Mouse (Mus musculus): Measurements from ENCODE around the gene 0610030E20Rik. TPM values are rescaled to one million over a fixed set of nuclear protein-coding genes. Genes with fewer than 3 reads are reported as not detected.

Gene 0610030E20Rik
- polyA plus RNA-seq, 1 experiment from 2014 or later, result 17.1 TPM

- H3K36me3 ChIP-seq (ENCODE audit: control insufficient read depth, insufficient read depth, low read length), result peaks cover 47% of the 10 kb centered on the region
- WGBS, result 69% methylated on average over 5 of the region's 5 CpGs
- H3K9ac ChIP-seq (ENCODE audit: low read depth, low read length), result no peak overlapping the region
- H3K27me3 ChIP-seq (replicated peaks; ENCODE audit: control insufficient read depth, insufficient read depth, low read length), result no peaks in the 10 kb centered on the region
- no peaks in the 10 kb centered on the region for H3K4me1 ChIP-seq (replicated peaks; ENCODE audit: control insufficient read depth, insufficient read depth, low read length)
- no peak overlapping the region for H3K4me3 ChIP-seq (ENCODE audit: low read depth, low read length)
- H3K4me2 ChIP-seq, result 0 out of 2 replicates have a peak overlapping the region, but pooled peaks have one; percentile 11
- H3K27ac ChIP-seq (ENCODE audit: low read depth, low read length), result peak overlapping the region; percentile 57; the same call in 1 of the 2 replicates
- DNase-seq (ENCODE audit: low spot score) (no peak), ATAC-seq (replicated peaks; ENCODE audit: low FRiP score) (peak; percentile 19; the same call in 1 of the 2 replicates)
- no peaks in the 10 kb centered on the region for H3K9me3 ChIP-seq (ENCODE audit: control insufficient read depth, low read length)
Measured at GRCm38 (mm10) chr6:72318440-72318839, 28.7 kb upstream of the 0610030E20Rik start.

DNA sequence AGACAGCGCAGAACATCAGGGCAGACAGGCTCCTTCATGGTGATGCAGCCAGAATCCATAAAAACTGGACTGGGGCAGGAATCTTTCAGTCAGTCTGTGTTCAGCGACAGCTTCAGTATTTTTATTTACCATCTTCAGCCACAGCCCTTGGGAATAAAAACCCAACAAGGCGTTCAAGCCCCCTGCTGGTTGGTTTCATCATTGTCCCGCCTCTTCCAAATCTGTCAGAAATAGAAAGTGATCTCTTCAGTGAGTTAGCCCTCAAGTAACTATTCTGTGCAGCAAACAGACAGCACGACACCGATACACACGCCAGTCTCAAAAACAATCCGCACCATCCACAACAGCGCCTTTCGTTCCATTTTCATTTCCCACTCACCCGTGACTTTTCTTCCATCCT, 28.1 kb upstream of the 0610030E20Rik start:
- 0 out of 2 replicates have a peak, but pooled peaks cover 2% of the 10 kb centered on the region for H3K4me1 ChIP-seq (replicated peaks; ENCODE audit: control insufficient read depth, insufficient read depth, low read length)
- H3K9ac ChIP-seq (ENCODE audit: low read depth, low read length), result no peak overlapping the region
- H3K27ac ChIP-seq (ENCODE audit: low read depth, low read length), result peak overlapping the region; percentile 57; the same call in 1 of the 2 replicates
- DNase-seq (ENCODE audit: low spot score) (no peak), ATAC-seq (replicated peaks; ENCODE audit: low FRiP score) (no peak)
- no peaks in the 10 kb centered on the region for H3K9me3 ChIP-seq (ENCODE audit: control insufficient read depth, low read length)
- WGBS, result 78% methylated on average over 11 of the region's 11 CpGs
- peaks cover 49% of the 10 kb centered on the region for H3K36me3 ChIP-seq (ENCODE audit: control insufficient read depth, insufficient read depth, low read length)
- H3K27me3 ChIP-seq (replicated peaks; ENCODE audit: control insufficient read depth, insufficient read depth, low read length), result no peaks in the 10 kb centered on the region
- no peak overlapping the region for H3K4me2 ChIP-seq
- no peak overlapping the region for H3K4me3 ChIP-seq (ENCODE audit: low read depth, low read length)

DNA sequence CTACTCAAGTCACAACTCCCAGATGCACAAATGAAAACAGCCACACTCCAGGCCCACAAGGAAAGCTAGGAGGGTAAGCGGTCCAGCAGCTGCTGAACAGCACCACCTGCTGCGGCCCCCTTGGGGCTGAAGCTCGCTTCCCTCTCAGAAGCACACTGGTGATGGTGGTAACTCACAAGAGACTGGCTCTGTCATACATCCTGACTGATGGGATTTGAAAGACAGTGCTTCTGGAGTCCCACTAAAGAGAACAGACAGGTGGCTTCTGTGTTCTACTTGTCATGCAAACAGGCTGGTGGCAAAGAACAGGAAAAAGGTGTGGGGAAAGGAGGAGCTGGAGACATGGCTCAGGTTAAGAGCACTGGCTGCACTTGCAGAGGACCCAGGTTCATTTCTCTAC, 24.2 kb upstream of the 0610030E20Rik start:
- Histone ChIP-seq H3K36me3 (ENCODE audit: control insufficient read depth, insufficient read depth, low read length) (peaks cover 57% of the 10 kb centered on the region), H3K27ac (ENCODE audit: low read depth, low read length) (no peak overlapping the region), H3K9ac (ENCODE audit: low read depth, low read length) (no peak overlapping the region), H3K4me2 (no peak overlapping the region), H3K27me3 (replicated peaks; ENCODE audit: control insufficient read depth, insufficient read depth, low read length) (no peaks in the 10 kb centered on the region), H3K9me3 (ENCODE audit: control insufficient read depth, low read length) (no peaks in the 10 kb centered on the region), H3K4me1 (replicated peaks; ENCODE audit: control insufficient read depth, insufficient read depth, low read length) (0 out of 2 replicates have a peak, but pooled peaks cover 5% of the 10 kb centered on the region), H3K4me3 (ENCODE audit: low read depth, low read length) (no peak overlapping the region)
- ATAC-seq (replicated peaks; ENCODE audit: low FRiP score), result no peak
- 89% methylated on average over 3 of the region's 3 CpGs for WGBS
- DNase-seq (ENCODE audit: low spot score), result no peak

DNA sequence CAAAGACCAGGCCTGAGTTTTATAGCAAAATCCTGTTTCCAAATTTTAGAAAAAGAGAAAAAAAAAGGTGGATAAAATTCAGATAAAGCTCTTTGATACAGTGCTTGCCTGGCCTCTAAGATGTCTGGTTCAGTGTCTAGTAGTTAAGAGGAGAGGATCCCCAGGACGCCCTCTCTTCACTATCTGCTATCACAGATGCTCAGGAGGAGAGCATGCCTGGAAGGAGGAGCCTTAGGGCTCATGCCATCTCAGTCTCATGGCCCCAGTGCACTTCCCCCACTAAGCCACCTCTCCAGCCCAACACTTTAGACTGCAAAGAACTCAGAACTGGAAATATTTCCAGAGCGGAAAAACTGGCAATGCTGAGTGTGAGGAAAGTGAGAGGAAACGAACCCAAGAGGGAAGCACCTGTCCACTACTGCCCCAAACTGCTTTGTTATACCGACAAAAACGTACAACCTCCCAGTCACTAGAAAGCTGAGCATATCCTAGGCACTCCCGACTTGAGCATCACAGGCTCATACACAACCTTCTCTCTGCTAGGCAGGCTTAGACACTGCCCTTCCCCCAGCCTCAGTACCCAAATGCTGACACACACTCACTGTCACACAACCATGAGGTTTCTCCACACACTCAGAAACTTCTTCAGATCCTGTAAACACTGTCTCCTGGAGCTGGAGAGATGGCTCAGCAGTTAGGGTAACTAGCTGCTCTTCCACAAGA, 23.2 kb upstream of the 0610030E20Rik start:
- DNase-seq (ENCODE audit: low spot score), result no peak
- WGBS, result 70% methylated on average over 6 of the region's 6 CpGs
- no peaks in the 10 kb centered on the region for H3K9me3 ChIP-seq (ENCODE audit: control insufficient read depth, low read length)
- no peak overlapping the region; the same call in 1 of the 2 replicates for H3K9ac ChIP-seq (ENCODE audit: low read depth, low read length)
- no peak overlapping the region for H3K4me3 ChIP-seq (ENCODE audit: low read depth, low read length)
- H3K27ac ChIP-seq (ENCODE audit: low read depth, low read length), result peak overlapping the region; percentile 74
- peak; percentile 98 for ATAC-seq (replicated peaks; ENCODE audit: low FRiP score)
- H3K4me1 ChIP-seq (replicated peaks; ENCODE audit: control insufficient read depth, insufficient read depth, low read length), result 0 out of 2 replicates have a peak, but pooled peaks cover 5% of the 10 kb centered on the region
- peaks cover 51% of the 10 kb centered on the region for H3K36me3 ChIP-seq (ENCODE audit: control insufficient read depth, insufficient read depth, low read length)
- H3K4me2 ChIP-seq, result no peak overlapping the region
- H3K27me3 ChIP-seq (replicated peaks; ENCODE audit: control insufficient read depth, insufficient read depth, low read length), result no peaks in the 10 kb centered on the region

DNA sequence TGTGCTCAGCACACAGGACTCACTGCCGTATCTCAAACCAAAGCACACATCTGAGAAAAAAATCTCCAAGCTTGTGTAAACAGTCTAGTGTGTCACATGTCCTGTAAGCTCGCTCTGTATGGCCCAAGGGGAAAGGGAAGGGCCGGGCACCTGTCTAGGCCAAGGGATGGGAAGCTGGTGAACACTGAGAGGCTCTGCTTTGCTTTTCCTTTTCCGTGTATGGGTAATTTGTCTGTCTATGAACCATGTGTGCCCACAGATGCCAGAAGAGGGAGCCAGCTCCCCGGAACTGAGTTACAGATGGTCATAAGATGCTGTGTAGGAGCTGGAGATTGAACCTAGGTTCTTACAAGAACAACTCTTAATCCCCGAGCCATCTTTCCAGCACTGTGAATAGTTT, 20.8 kb upstream of the 0610030E20Rik start:
- 71% methylated on average over 6 of the region's 6 CpGs for WGBS
- Histone ChIP-seq H3K4me1 (replicated peaks; ENCODE audit: control insufficient read depth, insufficient read depth, low read length) (0 out of 2 replicates have a peak, but pooled peaks cover 5% of the 10 kb centered on the region), H3K4me3 (ENCODE audit: low read depth, low read length) (no peak overlapping the region), H3K4me2 (no peak overlapping the region), H3K27me3 (replicated peaks; ENCODE audit: control insufficient read depth, insufficient read depth, low read length) (no peaks in the 10 kb centered on the region), H3K9me3 (ENCODE audit: control insufficient read depth, low read length) (no peaks in the 10 kb centered on the region), H3K9ac (ENCODE audit: low read depth, low read length) (no peak overlapping the region), H3K27ac (ENCODE audit: low read depth, low read length) (no peak overlapping the region), H3K36me3 (ENCODE audit: control insufficient read depth, insufficient read depth, low read length) (peaks cover 39% of the 10 kb centered on the region)
- ATAC-seq (replicated peaks; ENCODE audit: low FRiP score) (no peak), DNase-seq (ENCODE audit: low spot score) (no peak)

GRCm38 (mm10) chr6:72329019-72329418, 18.1 kb upstream of the 0610030E20Rik start:
- Histone ChIP-seq H3K9ac (ENCODE audit: low read depth, low read length) (no peak overlapping the region), H3K4me1 (replicated peaks; ENCODE audit: control insufficient read depth, insufficient read depth, low read length) (0 out of 2 replicates have a peak, but pooled peaks cover 3% of the 10 kb centered on the region), H3K9me3 (ENCODE audit: control insufficient read depth, low read length) (no peaks in the 10 kb centered on the region), H3K27me3 (replicated peaks; ENCODE audit: control insufficient read depth, insufficient read depth, low read length) (no peaks in the 10 kb centered on the region), H3K4me2 (no peak overlapping the region), H3K4me3 (ENCODE audit: low read depth, low read length) (no peak overlapping the region), H3K36me3 (ENCODE audit: control insufficient read depth, insufficient read depth, low read length) (peaks cover 40% of the 10 kb centered on the region), H3K27ac (ENCODE audit: low read depth, low read length) (no peak overlapping the region)
- DNase-seq (ENCODE audit: low spot score), result no peak
- ATAC-seq (replicated peaks; ENCODE audit: low FRiP score), result no peak
- WGBS, result 88% methylated on average over 5 of the region's 5 CpGs

- no peak overlapping the region for H3K4me2 ChIP-seq
- 93% methylated on average over 4 of the region's 4 CpGs for WGBS
- H3K4me1 ChIP-seq (replicated peaks; ENCODE audit: control insufficient read depth, insufficient read depth, low read length), result no peaks in the 10 kb centered on the region
Measured at GRCm38 (mm10) chr6:72330133-72330532, 17.0 kb upstream of the 0610030E20Rik start.

DNA sequence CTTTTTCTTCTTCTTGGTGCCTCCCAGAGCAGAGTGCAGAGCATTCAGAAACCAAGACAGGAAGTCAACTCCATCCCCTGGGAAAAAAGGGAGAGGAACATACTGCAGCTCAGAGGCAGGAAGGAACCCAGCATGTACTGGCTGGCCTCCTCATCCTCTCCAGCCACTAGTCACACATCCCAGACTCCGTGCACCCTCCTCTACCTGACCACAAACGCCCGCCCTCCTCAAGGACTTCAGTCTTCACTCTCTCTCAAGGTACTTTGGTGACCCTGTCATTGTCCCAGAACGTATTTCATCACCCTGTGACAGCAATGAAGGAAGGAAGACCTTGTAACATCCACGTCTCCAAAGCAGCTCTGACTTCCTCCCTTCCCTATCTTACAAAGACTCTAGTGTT, 14.0 kb upstream of the 0610030E20Rik start:
- peaks cover 45% of the 10 kb centered on the region for H3K36me3 ChIP-seq (ENCODE audit: control insufficient read depth, insufficient read depth, low read length)
- H3K4me3 ChIP-seq (ENCODE audit: low read depth, low read length), result no peak overlapping the region
- H3K4me1 ChIP-seq (replicated peaks; ENCODE audit: control insufficient read depth, insufficient read depth, low read length), result no peaks in the 10 kb centered on the region
- no peaks in the 10 kb centered on the region for H3K9me3 ChIP-seq (ENCODE audit: control insufficient read depth, low read length)
- H3K27ac ChIP-seq (ENCODE audit: low read depth, low read length), result no peak overlapping the region
- 67% methylated on average over 5 of the region's 5 CpGs for WGBS
- no peak overlapping the region for H3K4me2 ChIP-seq
- H3K9ac ChIP-seq (ENCODE audit: low read depth, low read length), result no peak overlapping the region
- DNase-seq (ENCODE audit: low spot score), result no peak
- no peaks in the 10 kb centered on the region for H3K27me3 ChIP-seq (replicated peaks; ENCODE audit: control insufficient read depth, insufficient read depth, low read length)
- peak; percentile 18; the same call in 1 of the 2 replicates for ATAC-seq (replicated peaks; ENCODE audit: low FRiP score)

More at GRCm38 (mm10) chr6:72330133-72330532, 17.0 kb upstream of the 0610030E20Rik start:
- DNase-seq (ENCODE audit: low spot score) (no peak), ATAC-seq (replicated peaks; ENCODE audit: low FRiP score) (no peak)
- H3K27ac ChIP-seq (ENCODE audit: low read depth, low read length), result no peak overlapping the region
- no peaks in the 10 kb centered on the region for H3K9me3 ChIP-seq (ENCODE audit: control insufficient read depth, low read length)
- no peak overlapping the region for H3K9ac ChIP-seq (ENCODE audit: low read depth, low read length)
- peaks cover 40% of the 10 kb centered on the region for H3K36me3 ChIP-seq (ENCODE audit: control insufficient read depth, insufficient read depth, low read length)
- H3K27me3 ChIP-seq (replicated peaks; ENCODE audit: control insufficient read depth, insufficient read depth, low read length), result no peaks in the 10 kb centered on the region
- H3K4me3 ChIP-seq (ENCODE audit: low read depth, low read length), result no peak overlapping the region

- Histone ChIP-seq H3K36me3 (ENCODE audit: control insufficient read depth, insufficient read depth, low read length) (peaks cover 31% of the 10 kb centered on the region), H3K4me3 (ENCODE audit: low read depth, low read length) (no peak overlapping the region), H3K9ac (ENCODE audit: low read depth, low read length) (no peak overlapping the region), H3K9me3 (ENCODE audit: control insufficient read depth, low read length) (no peaks in the 10 kb centered on the region), H3K27ac (ENCODE audit: low read depth, low read length) (no peak overlapping the region), H3K4me1 (replicated peaks; ENCODE audit: control insufficient read depth, insufficient read depth, low read length) (peaks cover 15% of the 10 kb centered on the region), H3K4me2 (no peak overlapping the region), H3K27me3 (replicated peaks; ENCODE audit: control insufficient read depth, insufficient read depth, low read length) (no peaks in the 10 kb centered on the region)
- no peak for DNase-seq (ENCODE audit: low spot score)
- WGBS, result 69% methylated on average over 2 of the region's 2 CpGs
- ATAC-seq (replicated peaks; ENCODE audit: low FRiP score), result no peak
Measured at GRCm38 (mm10) chr6:72340481-72340880, 6.6 kb upstream of the 0610030E20Rik start.

All from liver, embryonic 11.5 days (tissue).